Mouse (Mus musculus) CD4-positive, CD25-positive, alpha-beta regulatory T cell, adult 4 months (primary cell): ENCODE results near the gene Crxos. TPM values are rescaled to one million over a fixed set of nuclear protein-coding genes. Genes with fewer than 3 reads are reported as not detected.
A peak's percentile ranks its signal among the peaks of the same experiment; 100 is the strongest.
"Not testable (repeated sequence)": the region's sequence is repeated elsewhere in the genome, so short reads cannot be mapped to it uniquely, and the experiment has no call there.

Experiments used
- ATAC-seq: one replicate; pipeline ENCODE4 v1.8.0; 2017
- polyA plus RNA-seq, 2 experiments: library from polyadenylated mRNA; unstranded; fragments of 100-300 nt; shearing (Covaris generic); gene quantifications; one replicate each; pipeline ENCODE4 v1.2.1; 2017

The Crxos gene
- under 1 TPM in 1 of 2 experiments, not detected in 1; 0.26 TPM for polyA plus RNA-seq

GRCm38 (mm10) chr7:15882317-15882716, at the start of gene Crxos:
TSS of gene Crxos (plus strand) at chr7:15882617.
- ATAC-seq: no peak

DNA sequence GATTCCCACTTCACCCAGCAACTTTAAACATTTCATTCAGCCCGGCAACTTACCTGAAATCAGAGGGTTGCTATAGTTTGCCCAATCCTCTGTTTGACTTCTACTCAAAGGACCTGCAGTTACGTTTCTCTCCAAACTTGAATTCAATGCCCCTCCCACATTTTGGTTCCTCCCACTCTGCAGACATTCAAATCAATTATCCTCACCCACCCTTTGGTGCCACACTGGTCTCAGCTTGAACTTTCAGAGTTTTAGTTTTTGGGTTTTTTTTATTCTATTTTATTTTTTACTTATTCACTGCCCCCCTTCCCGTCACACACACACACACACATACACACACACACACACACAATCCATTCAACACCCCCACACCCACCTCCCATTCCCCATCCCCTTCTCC, 42.8 kb upstream of the Crxos start, which contains the start of gene Obox6:
Obox6 (minus strand) TSS at position 101 of the 400 bp plus-strand sequence.
- no peak for ATAC-seq

GRCm38 (mm10) chr7:15859657-15860056, 22.8 kb upstream of the Crxos start:
- ATAC-seq: no peak

DNA sequence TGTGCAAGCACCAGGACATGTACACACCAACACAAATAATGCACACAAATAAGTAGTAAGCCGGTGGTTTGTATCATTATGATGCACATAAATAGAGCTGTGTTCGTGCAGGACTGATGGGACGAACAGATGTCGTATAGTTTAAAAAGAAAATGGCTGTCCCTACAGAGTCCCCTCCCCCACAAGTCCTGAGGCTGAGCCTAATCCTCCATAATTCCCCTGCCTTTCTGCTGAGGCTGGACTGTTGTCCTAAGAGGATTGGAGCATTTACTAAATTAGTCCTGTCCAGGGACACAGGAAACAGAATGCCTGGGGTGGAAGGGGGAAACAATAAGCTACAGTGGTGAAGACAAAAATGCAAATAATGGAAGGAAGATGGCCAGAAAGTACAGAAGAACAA, 18.3 kb upstream of the Crxos start:
- ATAC-seq: no peak

DNA sequence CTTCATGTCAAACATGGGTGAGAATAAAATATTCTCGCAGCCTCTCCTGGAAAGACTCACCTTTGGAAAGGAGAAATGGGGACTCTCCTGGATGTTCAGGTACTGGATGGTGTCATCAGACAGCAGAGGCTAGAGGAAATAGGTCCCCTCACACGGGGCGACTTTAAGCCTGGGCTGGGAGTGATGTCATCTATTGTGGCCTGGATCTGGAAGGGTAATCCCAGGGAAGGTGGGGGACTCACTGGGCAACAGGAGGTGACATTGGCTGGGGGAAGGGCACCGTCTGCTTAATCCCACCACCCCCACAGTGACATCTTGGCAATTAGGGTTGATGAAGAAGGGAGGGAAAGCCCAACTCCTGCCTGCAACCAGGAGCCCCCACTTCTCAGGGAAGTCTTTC, 2.7 kb upstream of the Crxos start, which contains the start of gene Crx:
Crx (minus strand) TSS at position 213 of the 400 bp plus-strand sequence.
- ATAC-seq: no peak

- no peak for ATAC-seq
These were observed 1.0 kb upstream of the Crxos start for GRCm38 (mm10) chr7:15881388-15881787.

DNA sequence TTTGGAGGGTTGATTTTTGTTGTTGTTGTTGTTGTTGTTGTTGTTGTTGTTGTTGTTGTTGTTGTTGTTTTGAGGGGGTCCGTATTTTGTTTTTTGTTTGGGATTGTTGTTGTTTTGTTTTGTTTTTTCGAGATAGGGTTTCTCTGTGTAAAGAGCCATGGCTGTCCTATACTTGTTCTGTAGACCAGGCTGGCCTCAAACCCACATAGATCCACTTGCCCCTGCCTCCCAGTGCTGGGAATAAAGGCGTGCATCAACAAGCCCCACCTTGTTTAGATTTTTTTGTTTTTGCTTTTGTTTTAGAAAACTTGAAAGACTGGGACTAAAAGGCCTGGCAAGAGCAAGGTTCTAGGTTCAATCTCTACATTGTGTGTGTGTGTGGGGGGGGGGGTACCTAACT, 586 bp upstream of the Crxos start:
- no peak for ATAC-seq

GRCm38 (mm10) chr7:15884127-15884526, 1.7 kb downstream of the Crxos start:
- ATAC-seq: no peak

GRCm38 (mm10) chr7:15894251-15894650, 11.8 kb downstream of the Crxos start:
- ATAC-seq: no peak

DNA sequence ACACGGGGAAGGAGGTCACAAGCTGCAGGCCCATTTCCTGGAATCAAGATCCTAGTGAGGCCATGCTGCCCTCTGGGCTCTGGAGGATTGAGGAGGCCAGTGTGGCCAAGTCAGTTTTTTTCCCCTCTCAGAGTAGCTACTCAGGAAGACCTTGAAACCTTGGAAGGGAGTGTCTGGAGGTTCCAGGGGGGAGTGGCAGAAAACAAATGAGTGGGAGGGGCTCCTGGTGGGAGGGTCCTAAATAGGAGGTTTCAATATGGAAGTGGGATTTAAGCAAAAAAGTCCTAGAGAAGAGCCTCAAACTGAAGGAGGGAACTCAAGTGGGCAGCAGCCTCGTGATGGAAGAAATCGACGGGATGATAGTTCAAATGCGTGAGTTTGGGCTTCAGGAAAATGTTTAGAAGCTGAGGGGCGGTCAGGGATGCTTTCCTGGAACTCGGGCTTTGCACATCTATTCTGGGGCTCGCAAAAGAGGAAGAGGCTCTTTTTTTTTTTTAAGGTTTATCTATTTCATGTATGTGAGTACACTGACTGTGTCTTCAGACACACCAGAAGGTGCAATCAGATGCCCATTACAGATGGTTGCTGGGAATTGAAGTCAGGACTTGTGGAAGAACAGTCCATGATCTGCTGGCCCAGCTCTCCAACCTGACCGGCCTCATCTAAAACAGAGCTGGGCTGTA, 19.1 kb downstream of the Crxos start:
- no peak for ATAC-seq

DNA sequence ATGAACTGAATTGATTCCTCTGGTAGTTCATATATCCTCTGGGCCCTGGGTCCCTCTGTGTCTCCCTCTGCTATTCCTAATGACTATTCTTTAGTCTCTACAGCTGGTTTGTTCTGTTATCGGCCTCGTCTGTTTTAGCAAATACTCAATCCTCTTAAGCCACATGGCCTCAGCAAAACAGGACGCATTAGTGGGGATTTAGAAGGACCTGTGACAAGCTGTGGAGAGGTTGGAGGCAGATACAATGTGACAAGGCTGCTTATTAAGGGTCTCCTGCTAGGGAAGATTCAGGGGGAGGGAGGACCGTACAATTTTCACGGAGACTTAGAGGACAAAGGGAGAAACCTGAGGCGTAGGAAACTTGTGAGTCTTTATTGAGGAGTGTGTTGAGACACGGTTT, 23.4 kb downstream of the Crxos start:
- no peak for ATAC-seq

DNA sequence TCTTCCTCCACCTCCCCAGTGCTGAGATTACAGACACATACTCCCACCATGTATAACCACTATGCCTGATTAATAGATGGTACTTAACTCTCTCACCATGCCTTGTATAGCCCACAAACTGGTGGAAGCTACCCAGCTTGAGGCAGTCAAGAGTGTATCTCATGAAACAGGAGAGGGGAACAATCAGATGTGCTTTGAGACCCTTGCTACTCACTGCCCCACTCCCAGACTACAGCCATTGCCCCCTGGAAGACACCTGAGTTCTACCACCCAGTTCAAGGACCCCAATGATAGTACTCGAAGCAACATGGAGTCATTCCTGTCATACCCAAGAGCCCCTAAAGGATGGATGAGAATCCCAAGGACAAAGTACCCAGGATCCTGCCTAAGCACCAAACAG, 24.2 kb downstream of the Crxos start:
- no peak for ATAC-seq

DNA sequence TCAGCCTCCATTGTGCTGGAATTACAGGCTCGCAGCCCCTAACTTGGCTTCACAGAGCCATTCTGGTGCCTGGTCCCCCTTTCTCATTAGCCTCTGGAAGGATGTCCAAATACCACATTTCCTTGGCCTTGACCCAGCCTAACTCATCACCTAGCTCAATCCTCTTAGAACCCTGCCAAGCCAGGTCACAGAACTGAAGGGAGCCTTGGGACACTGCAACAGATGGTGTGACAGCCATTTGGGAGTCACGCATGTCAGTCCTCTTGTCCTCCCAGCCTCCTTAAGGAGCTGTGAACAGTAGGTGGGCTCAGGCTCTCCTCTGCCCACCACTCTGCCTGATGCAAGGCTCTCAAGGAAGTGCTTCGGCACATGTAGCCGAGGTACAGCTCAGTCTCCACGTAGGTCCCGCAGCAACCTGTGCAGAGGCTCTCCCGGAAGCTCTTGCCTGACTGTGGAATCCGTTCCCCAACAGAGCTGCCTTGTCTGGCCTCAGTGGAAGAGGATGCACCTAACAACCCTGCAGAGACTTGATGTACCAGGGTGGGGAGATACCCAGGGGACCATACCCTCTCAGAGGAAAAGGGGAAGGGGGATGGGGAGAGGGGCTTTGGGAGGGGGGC, 25.7 kb downstream of the Crxos start:
- ATAC-seq: no peak

DNA sequence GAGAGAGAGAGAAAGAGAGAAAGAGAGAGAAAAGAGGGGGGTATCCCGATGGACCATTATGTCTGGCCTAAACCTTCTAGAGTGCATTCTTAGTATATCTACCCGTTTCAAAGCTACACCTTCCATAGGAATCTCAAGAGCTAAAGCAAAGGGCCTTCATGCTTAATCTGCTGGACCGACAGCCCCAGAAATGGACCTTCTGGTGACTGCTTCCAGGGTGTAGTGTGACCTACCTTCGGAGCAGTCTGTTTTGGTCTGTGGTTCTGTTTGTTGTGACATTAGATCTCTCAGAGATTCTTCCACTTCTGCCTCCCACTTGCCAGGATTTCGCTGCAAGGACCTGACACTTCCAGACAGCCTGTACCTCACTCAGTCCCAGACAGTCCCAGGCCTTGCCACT, 28.1 kb downstream of the Crxos start:
- ATAC-seq: no peak

DNA sequence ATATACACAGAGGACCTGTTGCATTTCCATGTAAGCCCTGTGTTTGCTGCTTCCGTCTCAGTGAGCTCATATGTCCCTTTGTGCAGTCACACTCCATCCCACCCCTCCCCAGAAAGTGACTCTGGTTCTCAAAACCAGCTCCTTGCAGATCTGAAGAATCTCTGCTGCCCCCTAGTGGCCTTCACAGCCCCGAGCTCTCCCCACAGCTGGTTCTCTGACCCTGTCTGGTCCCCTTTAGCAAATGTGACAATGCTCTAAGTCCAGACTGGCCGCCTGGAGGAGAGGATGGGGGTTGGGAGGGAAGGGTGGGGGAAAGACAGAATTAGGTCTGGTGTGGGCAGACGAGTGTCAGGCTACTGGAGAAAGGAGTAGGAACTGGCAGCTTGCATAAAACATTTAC, 29.8 kb downstream of the Crxos start:
- peak; percentile 73 for ATAC-seq

DNA sequence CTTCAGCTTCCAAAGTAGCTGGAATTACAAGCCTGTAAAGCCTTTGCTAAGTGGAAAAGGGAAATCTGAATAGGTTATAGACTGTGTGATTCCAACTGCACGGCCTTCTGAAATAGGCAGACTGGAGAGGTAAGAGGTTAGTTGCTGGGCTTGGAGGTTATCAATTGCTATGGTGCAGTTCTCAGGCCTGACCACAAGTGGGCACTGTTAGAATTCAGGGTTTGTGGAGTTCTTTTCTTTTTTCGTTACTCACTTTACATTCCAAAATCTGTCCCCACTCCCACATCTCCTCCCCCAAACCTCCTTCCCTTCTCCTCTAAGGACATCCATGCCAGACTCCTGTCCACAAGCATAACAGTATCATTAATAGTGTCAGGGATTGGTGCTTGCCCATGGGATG, 31.8 kb downstream of the Crxos start:
- peak; percentile 76 for ATAC-seq

DNA sequence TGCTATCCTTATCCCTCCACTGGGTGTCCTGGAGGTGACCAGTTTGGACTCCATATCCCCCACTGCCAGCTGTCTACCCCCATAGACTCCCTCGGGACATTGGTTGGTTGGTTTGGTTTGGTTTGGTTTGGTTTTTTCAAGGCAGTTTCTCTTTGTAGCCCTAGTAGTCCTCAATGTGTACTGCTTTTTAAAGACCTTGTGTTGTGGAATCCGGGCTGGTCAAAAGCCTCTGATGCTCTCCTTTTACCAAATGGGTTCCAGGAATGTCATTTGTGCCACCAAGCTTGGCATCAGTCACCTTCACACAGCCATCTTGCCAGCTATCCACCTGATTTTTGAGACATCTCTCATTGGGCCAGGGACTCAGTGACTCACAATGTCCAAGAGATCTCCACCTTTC, 32.3 kb downstream of the Crxos start:
- ATAC-seq: no peak

- not testable (repeated sequence) for ATAC-seq
These were observed 33.3 kb downstream of the Crxos start for GRCm38 (mm10) chr7:15915695-15916094.

DNA sequence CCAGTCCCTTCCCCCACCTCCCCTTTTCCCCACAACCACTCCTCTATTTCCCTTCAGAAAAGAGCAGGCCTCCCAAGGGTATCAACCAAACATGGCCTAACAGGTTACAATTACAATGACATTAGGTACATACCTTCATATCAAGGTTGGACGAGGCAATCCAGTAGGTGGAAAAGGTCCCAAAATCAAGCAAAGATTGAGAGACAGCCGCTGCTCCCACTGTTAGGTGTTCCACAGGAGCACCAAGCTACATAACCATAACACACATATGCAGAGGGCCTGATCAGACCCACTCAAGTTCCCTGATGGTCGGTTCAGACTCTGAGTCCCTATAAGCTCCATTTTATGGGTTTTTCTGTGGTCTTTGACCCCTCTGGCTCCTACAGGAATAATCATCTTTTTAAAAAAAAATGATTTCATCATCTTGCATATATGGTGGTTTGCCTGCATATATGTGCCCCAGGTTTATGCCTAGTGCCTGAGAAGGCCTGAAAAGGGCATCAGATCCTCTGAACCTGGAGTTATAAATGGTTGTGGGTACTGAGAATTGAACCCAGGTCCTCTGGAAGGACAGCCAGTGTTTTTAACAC, 33.8 kb downstream of the Crxos start:
- no peak for ATAC-seq

DNA sequence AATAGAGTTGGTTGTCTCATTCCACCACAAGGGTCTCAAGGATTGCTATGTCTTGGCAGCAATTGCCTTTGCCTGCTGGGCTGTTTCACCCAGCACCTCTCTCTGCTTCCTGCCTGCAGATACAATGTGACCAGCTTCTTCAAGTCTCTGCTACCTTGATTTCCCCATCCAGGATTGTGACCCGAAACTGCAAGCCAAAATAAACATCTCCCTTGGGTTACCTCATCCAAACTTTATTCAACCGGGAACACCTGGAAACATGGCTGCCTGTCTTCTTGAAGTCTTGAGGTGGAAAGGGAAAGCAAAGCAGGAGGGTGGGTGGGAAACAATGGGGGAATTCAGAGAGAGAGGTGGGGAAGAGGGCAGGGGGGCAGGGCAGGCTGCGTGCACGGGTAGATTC, 34.6 kb downstream of the Crxos start:
- ATAC-seq: no peak

DNA sequence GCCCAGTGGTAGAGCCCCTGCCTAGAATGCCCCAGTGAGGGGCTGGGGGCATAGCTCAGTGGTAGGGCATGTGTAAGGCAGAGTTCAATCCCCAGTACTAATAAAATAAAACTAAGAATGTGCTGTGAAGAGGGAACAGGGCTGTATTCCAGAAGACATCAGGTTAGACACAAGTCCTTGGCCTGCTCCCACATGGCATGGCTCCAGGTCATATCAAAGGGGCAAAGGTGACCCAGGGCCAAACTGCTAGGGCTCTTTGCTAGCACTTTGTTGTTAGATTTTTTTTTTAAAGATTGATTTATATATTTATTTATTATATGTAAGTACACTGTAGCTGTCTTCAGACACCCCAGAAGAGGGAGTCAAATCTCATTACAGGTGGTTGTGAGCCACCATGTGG, 36.0 kb downstream of the Crxos start:
- ATAC-seq: no peak

GRCm38 (mm10) chr7:15919947-15920346, 37.5 kb downstream of the Crxos start:
- ATAC-seq: no peak

GRCm38 (mm10) chr7:15920645-15921190, 38.3 kb downstream of the Crxos start:
- ATAC-seq: no peak

- ATAC-seq: peak; percentile 66
These were observed 39.4 kb downstream of the Crxos start for GRCm38 (mm10) chr7:15921796-15922195.
